Mouse (Mus musculus): ENCODE results near the gene Tomm20.
"Not testable (repeated sequence)": the region's sequence is repeated elsewhere in the genome, so short reads cannot be mapped to it uniquely, and the experiment has no call there.

The Tomm20 gene

GRCm38 (mm10) chr8:126945730-126946163, at the start of gene Tomm20:
TSS of gene Tomm20 (minus strand) at chr8:126945844.
- peak; percentile 97 for DNase-seq

- no peak for DNase-seq
Measured at GRCm38 (mm10) chr8:126994506-126994905, 48.9 kb upstream of the Tomm20 start.

- DNase-seq = no peak
Measured at GRCm38 (mm10) chr8:126989363-126990153, 43.9 kb upstream of the Tomm20 start.

- DNase-seq = no peak
Measured at GRCm38 (mm10) chr8:126988346-126989006, 42.8 kb upstream of the Tomm20 start.

- DNase-seq = peak; percentile 79
Measured at GRCm38 (mm10) chr8:126986495-126986894, 40.9 kb upstream of the Tomm20 start.

GRCm38 (mm10) chr8:126980046-126980445, 34.4 kb upstream of the Tomm20 start:
- no peak for DNase-seq

- DNase-seq = no peak
Measured at GRCm38 (mm10) chr8:126979091-126979920, 33.7 kb upstream of the Tomm20 start.

GRCm38 (mm10) chr8:126978535-126978934, 32.9 kb upstream of the Tomm20 start:
- DNase-seq = not testable (repeated sequence)

- DNase-seq = no peak
Measured at GRCm38 (mm10) chr8:126978028-126978427, 32.4 kb upstream of the Tomm20 start.

- DNase-seq = no peak
Measured at GRCm38 (mm10) chr8:126976608-126977348, 31.1 kb upstream of the Tomm20 start.

- DNase-seq = no peak
Measured at GRCm38 (mm10) chr8:126975706-126976105, 30.1 kb upstream of the Tomm20 start.

GRCm38 (mm10) chr8:126974511-126974910, 28.9 kb upstream of the Tomm20 start:
- peak; percentile 69 for DNase-seq

- DNase-seq = no peak
Measured at GRCm38 (mm10) chr8:126973686-126974265, 28.1 kb upstream of the Tomm20 start.

- no peak for DNase-seq
Measured at GRCm38 (mm10) chr8:126972649-126973048, 27.0 kb upstream of the Tomm20 start.

GRCm38 (mm10) chr8:126972102-126972501, 26.5 kb upstream of the Tomm20 start:
- DNase-seq = no peak

- DNase-seq = no peak
Measured at GRCm38 (mm10) chr8:126971314-126971664, 25.6 kb upstream of the Tomm20 start.

GRCm38 (mm10) chr8:126970579-126971313, 25.1 kb upstream of the Tomm20 start, which contains the start of gene Rbm34:
TSS of gene Rbm34 (minus strand) at chr8:126971071.
- DNase-seq = peak; percentile 91

GRCm38 (mm10) chr8:126969546-126969945, 23.9 kb upstream of the Tomm20 start:
- no peak for DNase-seq

- no peak for DNase-seq
Measured at GRCm38 (mm10) chr8:126968107-126968506, 22.5 kb upstream of the Tomm20 start.

- peak; percentile 68 for DNase-seq
Measured at GRCm38 (mm10) chr8:126965246-126965645, 19.6 kb upstream of the Tomm20 start.

- DNase-seq = no peak
Measured at GRCm38 (mm10) chr8:126962871-126963270, 17.2 kb upstream of the Tomm20 start.

All from kidney, adult 11 months (tissue).